Mouse (Mus musculus) liver, adult (tissue): ENCODE results near the gene Ttc30a1.
A peak's percentile ranks its signal among the peaks of the same experiment; 100 is the strongest.
"Not testable (repeated sequence)": the region's sequence is repeated elsewhere in the genome, so short reads cannot be mapped to it uniquely, and the experiment has no call there.

ENCODE experiments used
- GATA4 ChIP-seq: IDR thresholded peaks from 2 replicates; pipeline ENCODE4 v1.6.1; 2014; ENCODE audit warnings: mild to moderate bottlenecking, low read length; ENCODE audit not compliant: insufficient replicate concordance

Ttc30a1 gene

DNA sequence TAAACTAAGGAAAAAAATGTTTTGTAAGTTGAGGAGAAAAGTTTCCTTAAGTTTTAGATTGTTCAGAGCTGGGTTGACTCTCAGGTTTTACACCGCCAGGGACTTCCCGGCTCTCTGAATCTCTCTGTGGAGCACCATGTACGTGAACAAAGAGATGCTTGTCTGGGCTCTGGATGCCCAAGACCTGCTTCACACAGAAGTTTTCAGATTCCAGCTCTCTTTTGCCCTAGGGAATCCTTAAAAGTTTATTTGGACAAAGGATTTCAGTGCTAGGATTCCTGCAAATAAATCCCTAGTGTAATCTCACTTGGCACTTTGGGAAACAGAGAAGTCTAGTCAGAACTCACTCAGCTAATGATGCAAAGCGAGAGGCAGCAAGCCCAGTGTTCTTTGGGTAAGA lies 7.9 kb upstream of the Ttc30a1 start:
- TF ChIP-seq GATA4: no peak

DNA sequence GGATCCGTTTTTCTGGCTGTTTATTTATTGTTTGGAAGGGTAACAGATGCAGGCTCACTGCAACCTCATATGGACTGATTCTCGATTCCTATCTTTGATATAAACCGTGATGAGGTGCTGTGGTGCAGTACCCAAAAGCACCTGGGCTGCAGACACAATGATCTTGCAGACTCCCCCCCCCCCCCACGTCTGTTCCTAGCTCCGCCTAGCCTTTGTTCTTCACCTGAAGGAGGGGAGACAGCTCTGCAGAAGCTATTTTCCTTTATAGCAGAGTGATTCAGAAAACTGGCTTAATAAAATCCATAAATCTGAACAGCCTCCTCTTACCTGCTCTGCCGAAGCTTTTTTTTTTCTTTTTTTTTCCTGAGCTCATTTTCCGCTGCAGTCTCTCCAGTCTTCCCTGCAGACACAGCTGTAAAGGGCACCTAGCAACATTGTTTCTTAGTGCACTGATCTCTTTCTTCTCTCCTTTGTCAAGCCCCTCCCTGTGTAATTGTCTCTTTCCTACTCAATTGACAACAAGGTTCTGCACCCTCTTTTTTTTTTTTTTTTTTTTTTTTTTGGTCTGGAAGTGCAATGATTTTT lies 7.1 kb upstream of the Ttc30a1 start:
- no peak for TF ChIP-seq GATA4

DNA sequence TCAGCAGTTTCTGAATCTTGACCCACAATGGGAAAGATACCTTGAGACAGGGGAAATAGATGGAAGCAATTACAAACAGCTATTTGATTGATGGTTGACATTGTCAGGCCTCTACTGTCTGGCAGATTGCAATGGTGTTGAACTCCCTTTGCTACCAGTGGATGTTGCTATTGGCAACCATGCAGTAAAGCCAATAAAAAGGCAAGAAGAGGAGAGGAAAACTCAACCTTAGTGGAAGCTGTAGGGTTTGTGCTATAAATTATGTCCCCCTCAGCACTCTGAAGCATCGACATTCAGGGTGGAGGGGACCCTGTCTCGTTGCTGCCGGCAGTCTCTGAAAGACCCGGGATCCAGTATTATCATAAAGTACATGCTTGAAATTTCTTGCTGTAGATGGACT lies 6.6 kb upstream of the Ttc30a1 start:
- TF ChIP-seq GATA4: no peak

DNA sequence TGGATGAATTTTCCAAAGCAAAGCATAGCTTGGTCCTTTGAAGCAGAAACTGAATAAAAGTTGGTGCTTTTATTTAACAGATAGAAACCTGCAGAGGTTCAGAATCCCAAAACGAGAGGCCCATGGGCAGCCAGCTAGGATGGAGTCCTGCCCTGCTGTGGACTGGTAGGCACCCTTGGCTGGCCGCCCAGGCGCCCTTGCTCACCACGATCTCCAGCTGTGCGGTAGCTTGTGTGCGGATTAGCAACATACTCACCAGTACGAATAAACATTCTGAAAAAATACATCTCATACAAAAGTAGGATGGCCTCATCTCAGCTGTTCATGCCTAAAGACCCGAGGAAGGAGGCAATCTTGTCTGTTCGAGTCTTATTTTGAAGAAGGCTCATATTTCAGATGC lies 6.0 kb upstream of the Ttc30a1 start:
- TF ChIP-seq GATA4: no peak

DNA sequence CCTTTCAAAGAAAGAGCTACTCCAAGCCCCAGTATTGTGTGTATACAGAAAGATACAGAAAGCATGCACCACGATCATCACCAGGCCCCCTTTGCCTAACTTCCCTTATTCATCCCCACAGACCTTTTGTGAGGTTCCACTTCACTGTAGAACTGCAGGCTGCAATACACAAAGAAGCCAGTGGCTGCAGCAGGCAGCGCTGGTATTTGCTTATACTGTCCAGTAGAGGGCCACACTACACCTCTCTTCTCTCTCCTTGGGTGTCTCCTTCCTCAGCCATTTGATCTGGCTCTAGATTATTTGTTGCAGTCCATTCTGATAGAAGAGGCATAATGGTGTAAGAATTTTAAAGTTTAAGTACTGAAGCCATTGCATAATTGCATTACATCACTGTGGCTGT lies 3.4 kb upstream of the Ttc30a1 start:
- no peak for TF ChIP-seq GATA4

DNA sequence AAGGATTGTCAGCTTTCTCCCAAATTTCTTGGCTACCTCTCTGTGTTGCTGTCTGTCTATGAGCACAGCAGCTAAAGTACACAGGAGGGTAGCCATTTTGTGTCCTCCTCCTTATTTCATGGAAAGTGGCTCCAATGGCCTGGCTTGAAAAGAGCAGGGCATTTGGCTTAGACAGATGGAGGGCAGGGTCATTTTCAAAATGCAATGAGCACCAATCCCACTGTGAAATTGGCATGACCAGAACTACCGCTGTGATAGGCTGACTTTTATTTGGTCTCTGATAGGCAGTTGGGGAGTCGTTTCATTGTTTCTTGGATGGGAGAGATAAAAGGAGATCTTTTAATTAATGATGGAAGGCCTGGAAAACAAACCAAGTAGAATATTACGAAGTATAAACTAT lies 2.1 kb upstream of the Ttc30a1 start:
- TF ChIP-seq GATA4: no peak

DNA sequence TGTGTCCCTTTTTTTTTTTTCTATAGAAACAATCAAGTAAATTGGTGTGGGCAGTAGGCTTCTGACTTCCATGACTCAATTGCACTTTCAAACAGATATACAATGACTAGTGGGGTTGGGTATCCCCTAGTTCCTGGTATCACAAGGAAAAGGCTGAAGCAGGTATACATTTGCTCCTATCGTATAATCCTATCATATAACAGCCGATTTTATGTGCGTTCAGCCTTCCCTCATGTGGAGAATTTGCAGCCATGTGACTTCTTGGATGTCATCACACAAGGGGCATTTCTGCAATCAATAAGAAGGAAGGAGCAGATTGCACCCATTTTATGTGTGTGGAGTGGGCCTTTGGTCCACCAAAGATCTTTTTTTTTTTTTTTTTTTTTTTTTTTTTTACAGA lies 1.3 kb upstream of the Ttc30a1 start:
- no peak for TF ChIP-seq GATA4

DNA sequence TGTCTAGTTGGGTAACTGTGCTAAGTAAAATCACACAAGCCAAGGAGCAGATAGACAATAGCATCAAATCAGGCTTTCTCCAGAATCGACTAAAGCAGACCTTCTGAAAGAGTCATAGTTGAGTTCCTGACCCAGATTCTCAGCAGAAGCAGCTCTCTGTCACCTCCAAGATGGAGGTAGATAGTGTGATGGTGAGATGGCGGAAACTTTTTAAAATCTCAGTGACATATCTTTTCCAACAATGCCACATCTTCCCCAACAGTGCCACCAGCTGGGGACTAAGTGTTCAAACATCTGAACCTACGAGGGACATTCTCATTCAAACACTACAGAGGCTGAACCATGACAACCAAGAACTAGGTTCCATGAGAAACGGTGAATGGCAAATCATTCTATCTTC lies 859 bp upstream of the Ttc30a1 start:
- TF ChIP-seq GATA4: no peak

DNA sequence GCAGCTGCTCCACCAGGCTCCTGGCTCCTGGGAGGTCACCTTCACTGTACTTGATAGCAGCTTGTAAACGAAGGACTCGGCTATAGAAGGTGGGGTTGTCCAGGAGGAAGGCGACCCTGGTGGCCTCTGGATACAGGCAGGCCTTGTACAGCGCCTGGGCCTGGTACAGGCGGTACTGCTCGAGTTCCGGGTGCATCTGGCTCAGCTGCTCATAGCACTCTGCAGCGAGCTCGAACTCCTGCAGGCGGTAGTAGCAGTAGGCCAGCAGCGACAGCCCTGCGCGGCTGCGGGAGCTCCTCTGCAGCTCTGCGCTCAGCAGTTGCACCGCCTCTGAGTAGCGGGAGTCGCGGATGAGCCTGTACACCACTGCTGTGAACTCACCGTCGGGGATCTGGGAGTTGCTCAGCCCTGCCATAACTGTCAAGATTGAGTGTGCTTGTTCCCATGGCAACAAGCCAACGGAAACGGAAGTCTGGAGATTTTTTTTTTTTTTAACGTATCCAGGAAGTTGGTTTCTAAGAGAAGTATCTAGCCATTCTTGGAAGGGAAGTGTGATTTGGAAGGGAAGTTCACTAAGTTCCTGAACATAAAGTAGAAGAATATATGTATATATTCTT lies 3.9 kb downstream of the Ttc30a1 start, which contains the start of gene Ttc30a2:
Ttc30a2 (minus strand) TSS at position 419 of the 617 bp plus-strand sequence.
- TF ChIP-seq GATA4: not testable (repeated sequence)

DNA sequence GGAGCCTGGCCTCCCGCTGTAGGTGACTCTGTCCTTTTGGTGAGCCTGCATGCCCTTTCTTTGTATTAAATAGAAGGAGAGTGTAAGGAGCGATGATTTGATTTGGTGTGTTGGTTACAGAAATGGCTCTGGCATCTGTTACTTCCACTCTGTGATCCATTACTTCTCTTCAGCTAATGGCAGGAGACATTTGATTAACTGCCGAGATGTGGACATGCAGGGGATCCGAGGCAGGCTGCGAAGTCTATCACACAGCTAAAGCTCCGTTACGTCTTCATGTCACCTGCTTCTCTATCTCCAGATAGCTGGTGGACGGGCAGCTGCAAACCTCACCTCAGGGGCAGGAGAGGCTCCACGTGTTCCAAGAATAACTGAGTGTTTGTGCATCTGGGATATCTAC lies 7.6 kb downstream of the Ttc30a1 start:
- TF ChIP-seq GATA4: no peak

DNA sequence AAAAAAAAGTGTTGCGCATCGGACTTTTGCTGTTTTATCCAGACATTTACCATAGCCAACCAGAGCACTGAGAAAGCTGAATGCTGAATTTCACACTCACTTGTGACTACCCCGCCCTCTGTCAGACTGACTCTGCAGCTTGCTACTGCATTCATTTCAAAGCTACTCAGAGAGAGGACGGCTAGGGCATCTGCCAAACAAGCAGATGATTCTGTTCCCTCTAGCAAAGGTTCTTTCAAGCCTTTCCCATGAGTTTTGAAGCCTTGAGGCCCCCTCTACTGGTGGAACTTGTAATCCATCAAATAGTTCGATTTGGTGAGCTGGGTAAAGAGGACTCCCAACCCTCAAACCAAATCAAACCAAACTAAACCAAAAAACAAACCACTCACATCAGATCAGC lies 16.8 kb downstream of the Ttc30a1 start:
- no peak for TF ChIP-seq GATA4

DNA sequence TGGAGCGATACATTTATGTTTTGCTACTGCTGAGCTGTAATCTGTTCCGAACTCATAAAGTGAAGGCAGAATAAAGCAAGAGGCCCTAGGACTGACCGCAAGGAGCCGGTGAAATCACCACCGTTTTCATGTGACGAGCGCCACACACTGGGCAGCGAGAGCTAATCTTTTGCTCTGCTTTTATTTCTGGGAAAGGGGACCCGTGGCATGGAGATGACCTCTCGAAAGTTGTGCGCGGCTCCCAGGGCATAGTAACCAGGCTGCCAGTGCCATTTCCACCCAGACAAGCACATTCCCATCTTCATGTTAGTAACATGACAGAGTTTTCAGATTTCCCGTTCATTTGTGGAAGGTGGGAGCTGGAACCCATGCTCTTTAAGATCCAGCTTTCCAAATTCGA lies 17.3 kb downstream of the Ttc30a1 start:
- TF ChIP-seq GATA4: peak; percentile 25; the same call in 1 of the 2 replicates

DNA sequence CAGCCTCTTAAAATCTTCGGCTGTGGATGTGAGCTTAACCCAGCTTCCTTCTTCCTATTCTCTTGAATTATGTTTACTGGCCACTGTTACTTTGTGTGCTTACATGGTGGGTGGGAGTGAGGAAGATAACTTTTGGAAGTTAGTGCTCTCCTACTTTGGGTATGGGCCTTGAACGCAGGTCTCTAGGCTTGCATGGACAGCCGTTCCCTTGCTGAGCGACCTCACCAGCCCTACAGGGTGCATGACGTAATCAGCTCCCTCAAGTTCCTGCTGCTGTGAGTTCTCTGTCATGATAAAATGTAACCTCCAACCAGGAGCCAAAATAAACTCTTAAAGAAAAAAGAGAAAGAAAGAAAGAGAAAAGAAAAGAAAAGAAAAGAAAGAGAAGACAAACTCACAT lies 17.7 kb downstream of the Ttc30a1 start:
- no peak for TF ChIP-seq GATA4

DNA sequence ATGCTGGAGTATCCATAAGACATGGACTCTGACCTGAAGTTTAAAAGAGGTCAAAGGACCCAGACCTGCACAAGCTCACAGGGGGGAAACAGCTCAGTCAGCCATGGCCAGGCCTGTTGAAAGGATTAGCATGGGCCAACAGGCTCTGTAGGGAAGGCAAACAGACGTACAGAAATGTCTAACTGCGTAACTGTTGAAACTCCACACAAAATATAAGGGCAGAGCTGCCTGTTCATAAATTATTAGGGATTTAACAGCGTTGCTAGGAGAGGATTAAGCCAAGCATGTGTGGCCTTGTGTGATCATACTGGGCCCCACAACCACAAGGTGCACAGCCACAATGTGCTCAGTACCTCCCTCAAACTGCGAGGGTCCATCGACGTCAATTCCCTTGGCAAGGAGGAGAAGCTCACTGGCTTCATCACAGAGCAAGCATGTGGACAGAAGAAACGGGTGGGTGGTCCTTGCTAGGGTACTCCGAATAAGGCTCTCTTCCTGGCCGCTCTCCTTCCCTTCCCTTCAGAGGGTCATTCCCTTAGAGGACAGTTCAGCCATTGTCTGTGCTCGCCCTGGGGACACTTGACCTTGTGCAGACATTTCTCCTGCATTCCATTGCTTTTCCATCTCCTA lies 18.4 kb downstream of the Ttc30a1 start:
- TF ChIP-seq GATA4: no peak

DNA sequence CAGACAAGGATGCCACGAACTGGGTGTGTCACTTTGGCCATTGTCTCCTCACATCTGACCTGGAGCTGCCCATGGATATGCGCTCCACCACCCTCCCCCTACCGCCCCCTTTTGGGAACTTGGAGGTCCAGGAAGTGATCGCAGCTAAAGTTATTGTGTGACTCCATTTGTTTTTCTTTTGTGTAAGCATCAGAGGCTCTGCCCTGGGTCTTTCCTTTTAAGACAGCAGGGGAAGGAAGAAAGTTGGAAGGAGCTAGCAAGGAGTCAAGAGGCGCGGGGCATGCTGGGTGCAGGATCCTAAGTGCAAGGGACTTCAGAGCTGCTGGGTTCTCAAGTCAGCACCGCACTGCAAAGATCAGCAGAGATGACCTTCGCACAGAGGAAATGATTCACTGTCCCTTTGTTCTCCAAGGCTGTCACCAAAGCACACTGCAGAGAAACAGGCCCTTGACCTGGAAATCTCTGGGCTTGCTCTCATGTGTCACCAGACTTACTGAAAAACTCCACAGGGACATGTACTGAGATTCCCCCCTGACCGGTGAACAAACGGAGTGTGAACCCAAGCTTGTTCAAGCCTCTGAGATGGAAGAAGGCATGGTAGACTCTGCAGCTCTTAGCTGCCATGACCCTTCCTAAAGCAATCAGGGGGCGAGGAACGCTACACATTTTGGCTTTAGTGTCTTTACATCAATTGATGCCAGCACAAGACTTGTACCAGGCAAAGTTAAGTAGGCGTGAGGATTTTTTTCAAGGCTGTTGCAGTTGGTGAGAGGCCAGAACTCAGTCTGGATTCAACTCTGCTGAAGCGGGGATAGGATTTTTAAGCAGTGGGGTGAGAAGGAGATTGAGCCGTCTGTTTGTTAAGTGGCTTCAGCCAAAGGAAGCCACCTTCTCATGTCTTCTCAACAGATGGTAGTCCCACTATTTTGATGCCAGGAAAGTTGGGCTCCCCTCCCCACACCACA lies 21.1 kb downstream of the Ttc30a1 start:
- TF ChIP-seq GATA4: peak; percentile 60; the same call in 1 of the 2 replicates
